Mouse (Mus musculus): Measurements from ENCODE around the gene 2900026A02Rik. TPM values are rescaled to one million over a fixed set of nuclear protein-coding genes. Genes with fewer than 3 reads are reported as not detected.

2900026A02Rik gene
- polyA plus RNA-seq, 1 experiment from 2014 or later: 7.2 TPM

DNA sequence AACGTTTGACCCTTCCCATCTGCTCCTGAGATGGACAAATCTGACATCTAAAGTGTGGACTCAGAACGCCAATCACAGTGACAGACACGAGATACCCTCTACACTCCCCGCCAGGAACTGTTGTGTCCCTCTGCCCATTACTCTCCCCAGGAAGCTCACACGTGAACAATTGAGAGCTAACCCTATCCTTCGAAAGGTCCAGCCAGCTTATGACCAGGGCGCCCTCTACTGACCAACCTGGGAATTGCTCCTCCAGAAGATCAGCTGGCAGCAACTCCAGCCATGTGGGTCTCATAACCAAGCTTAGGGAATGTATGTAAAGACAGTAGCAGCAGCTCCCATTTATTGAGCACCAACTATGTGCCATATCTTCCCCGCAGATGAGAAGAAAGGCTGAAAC, 65.9 kb downstream of the 2900026A02Rik start:
- 2% methylated on average over 8 of the region's 8 CpGs for WGBS
- Histone ChIP-seq H3K9me3 (no peaks in the 10 kb centered on the region), H3K36me3 (no peaks in the 10 kb centered on the region)

DNA sequence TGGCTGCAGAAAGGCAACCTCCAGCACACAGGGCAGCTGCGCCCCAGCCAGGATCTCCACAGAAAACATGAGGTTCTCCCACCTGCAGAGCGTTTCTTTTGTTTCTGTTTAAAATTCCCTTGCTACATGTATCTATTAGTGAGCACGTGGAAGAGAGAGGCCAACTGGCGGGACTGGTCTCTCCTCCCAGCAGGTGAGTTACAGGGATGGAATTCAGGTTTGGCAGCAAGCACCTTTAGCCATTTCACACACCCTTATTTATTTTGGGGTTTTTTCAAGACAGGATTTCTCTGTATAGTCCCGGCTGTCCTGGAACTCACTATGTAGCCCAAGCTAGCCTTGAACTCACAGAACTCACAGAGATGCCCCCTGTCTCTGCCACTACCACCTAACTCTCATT, 66.6 kb downstream of the 2900026A02Rik start:
- Histone ChIP-seq H3K9me3 (no peaks in the 10 kb centered on the region), H3K27me3 (no peaks in the 10 kb centered on the region), H3K4me2 (replicated peaks) (no peak overlapping the region), H3K36me3 (no peaks in the 10 kb centered on the region), H3K9ac (no peak overlapping the region), H3K4me1 (peaks cover 59% of the 10 kb centered on the region), H3K4me3 (no peak overlapping the region), H3K27ac (no peak overlapping the region)
- WGBS: 73% methylated on average over 5 of the region's 5 CpGs
- no peak for ATAC-seq (ENCODE audit: low FRiP score, low read depth)

More for the DNA sequence above, 65.9 kb downstream of the 2900026A02Rik start:
- no peak for ATAC-seq (ENCODE audit: low FRiP score, low read depth)
- Histone ChIP-seq H3K4me3 (no peak overlapping the region), H3K27ac (no peak overlapping the region), H3K27me3 (no peaks in the 10 kb centered on the region), H3K4me1 (peaks cover 59% of the 10 kb centered on the region), H3K4me2 (replicated peaks) (no peak overlapping the region), H3K9ac (no peak overlapping the region)

DNA sequence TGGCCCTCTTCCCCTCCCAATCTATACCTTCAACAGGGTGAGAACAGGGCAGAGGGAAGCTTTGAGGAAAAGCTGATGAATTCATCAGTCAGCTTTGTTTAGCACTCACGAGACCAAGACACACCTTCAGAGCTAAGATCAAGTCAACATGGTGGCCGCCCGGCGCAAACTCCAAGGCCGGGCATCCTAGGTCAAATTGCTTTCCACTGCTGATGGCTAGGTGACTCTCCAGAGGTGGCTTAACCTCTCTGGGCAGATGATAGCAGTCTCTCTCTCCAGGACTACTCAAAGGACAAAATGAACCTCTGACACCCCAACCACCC, 67.6 kb downstream of the 2900026A02Rik start:
- Histone ChIP-seq H3K27ac (peak overlapping the region; percentile 79; the same call in 1 of the 2 replicates), H3K27me3 (no peaks in the 10 kb centered on the region), H3K4me1 (peaks cover 58% of the 10 kb centered on the region), H3K4me2 (replicated peaks) (no peak overlapping the region; the same call in 1 of the 2 replicates), H3K9me3 (no peaks in the 10 kb centered on the region), H3K4me3 (no peak overlapping the region), H3K36me3 (no peaks in the 10 kb centered on the region), H3K9ac (no peak overlapping the region)
- 85% methylated on average over 5 of the region's 5 CpGs for whole genome bisulfite sequencing
- no peak for ATAC-seq (ENCODE audit: low FRiP score, low read depth)

DNA sequence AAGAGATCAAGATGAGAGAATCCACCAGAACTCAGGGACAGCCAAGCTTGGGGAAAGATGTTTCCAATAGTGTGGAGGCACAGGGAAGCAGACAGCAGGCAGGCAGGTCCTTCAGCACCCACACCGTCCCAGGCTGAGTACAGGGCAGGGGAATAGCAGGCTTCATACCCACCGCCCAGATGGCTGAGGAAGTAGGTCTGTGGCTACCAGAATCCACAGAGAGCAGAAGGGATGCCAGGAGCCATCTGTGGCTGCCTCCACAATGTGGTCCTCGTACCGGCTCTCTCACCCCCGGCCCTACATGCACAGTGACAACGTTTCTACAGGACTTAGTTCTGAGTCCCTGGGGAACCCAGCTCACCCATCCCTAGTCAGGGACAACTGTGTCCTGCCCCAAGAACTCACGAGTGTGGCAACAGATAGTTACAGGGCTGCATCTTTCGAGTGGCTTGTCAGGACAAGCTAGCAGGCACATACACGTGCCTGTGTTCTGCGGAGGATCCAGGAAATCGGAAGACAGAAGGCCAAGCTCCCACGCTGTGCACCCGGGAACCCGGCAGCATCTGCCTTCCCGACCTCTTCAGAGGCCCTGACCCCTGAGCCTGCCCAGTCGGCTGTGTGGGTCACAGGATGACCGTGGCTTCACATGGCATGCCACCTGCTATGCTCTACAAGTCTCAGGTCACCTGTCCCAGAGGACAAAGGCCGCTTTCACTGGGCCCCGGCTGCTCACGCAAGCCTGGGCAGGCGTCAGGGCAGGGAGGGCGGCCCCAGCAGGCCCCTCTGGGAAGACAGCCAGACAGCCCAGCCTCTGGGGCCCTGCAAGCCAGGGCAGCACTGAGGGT, 68.2 kb downstream of the 2900026A02Rik start:
- Histone ChIP-seq H3K4me2 (replicated peaks) (no peak overlapping the region; the same call in 1 of the 2 replicates), H3K27ac (peak overlapping the region; percentile 79), H3K4me1 (peaks cover 58% of the 10 kb centered on the region), H3K9ac (no peak overlapping the region), H3K36me3 (no peaks in the 10 kb centered on the region), H3K27me3 (no peaks in the 10 kb centered on the region), H3K9me3 (no peaks in the 10 kb centered on the region), H3K4me3 (no peak overlapping the region)
- no peak for ATAC-seq (ENCODE audit: low FRiP score, low read depth)
- 63% methylated on average over 22 of the region's 22 CpGs for WGBS

DNA sequence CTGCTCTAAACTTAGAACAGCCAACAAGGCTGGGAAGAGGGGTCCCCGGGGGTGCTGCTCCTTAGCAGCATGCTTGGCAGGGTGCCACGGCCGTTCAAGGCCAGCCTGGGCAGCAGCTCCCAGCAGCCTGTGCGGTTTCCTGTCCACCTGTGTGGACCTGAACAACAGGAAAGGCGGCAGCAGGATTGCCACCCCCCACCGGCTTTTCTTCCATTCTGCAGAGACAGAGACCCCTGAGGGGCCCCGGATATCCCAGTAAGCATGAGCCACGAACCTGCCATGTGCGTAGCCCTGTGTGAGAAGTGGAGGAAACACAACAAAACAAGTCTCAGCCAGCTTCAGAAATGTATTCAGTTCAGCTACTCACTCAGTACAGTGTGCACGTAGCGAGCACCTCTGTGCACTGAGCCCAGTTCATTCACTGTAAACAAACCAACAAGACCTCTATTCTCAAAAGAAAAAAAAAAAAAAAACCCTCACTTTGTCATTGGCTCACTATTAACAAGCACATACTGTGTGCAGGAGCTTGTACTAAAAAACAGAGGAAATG, 69.4 kb downstream of the 2900026A02Rik start:
- Histone ChIP-seq H3K36me3 (no peaks in the 10 kb centered on the region), H3K4me1 (peaks cover 56% of the 10 kb centered on the region), H3K4me3 (no peak overlapping the region), H3K9me3 (no peaks in the 10 kb centered on the region), H3K4me2 (replicated peaks) (0 out of 2 replicates have a peak overlapping the region, but pooled peaks have one; percentile 3), H3K9ac (no peak overlapping the region), H3K27me3 (no peaks in the 10 kb centered on the region), H3K27ac (peak overlapping the region; percentile 79)
- no peak; the same call in 1 of the 2 replicates for ATAC-seq (ENCODE audit: low FRiP score, low read depth)
- WGBS: 32% methylated on average over 11 of the region's 11 CpGs

DNA sequence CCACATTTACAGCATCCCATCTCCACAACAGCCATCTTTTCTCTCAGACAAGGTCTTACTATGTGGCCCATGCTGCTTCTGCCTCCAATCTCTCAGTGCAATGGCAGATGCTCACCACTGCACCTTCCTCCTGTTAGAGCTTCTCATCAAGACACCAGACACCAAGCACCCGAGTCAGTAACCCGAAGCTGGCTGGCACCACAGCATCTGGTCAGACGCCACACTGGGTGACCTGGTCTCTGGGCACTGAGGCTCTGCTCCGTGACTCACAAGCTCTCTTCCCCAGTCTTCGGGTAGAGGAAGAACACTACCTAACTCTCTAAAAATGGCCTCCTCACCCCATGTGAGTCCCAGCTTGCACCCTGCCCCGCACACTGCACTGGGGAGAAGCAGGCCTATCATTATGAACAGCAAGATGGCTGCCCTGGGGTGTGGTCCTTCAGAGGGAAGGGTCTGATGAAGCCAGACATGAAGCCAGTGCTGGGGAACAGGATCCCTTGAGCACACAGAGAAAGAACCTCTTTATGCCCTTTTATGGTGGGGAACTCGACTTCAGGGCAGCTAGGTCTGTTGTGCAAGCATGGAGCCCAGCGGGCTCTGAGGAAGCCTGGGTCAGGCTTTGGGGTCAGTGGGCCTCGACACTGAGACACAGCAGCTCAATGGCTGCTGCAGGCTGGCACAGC, 70.0 kb downstream of the 2900026A02Rik start:
- Histone ChIP-seq H3K27ac (peak overlapping the region; percentile 79), H3K4me1 (peaks cover 56% of the 10 kb centered on the region), H3K4me2 (replicated peaks) (0 out of 2 replicates have a peak overlapping the region, but pooled peaks have one; percentile 3), H3K9ac (no peak overlapping the region), H3K27me3 (no peaks in the 10 kb centered on the region), H3K4me3 (no peak overlapping the region), H3K36me3 (no peaks in the 10 kb centered on the region), H3K9me3 (no peaks in the 10 kb centered on the region)
- WGBS: 58% methylated on average over 9 of the region's 9 CpGs
- ATAC-seq (ENCODE audit: low FRiP score, low read depth): no peak

DNA sequence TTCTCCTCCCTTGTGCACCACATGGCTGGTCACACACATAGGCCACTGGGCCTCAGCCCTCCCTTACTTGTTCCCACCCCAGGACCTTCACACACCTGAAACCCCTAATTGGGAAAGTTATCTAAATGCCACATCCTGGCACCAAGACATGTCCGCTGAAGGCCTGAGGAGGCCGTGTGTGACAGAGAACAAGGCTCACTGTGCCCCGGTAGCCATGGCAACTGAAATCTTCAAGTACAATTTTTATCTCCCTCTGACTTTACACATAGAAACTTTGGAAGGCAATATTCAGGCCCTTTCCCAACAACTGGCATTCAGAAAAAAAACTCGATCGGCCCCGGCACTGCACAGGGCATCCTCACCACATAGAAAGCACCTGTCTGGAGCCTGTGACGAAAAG, 72.0 kb downstream of the 2900026A02Rik start:
- Histone ChIP-seq H3K36me3 (no peaks in the 10 kb centered on the region), H3K4me2 (replicated peaks) (no peak overlapping the region), H3K27ac (no peak overlapping the region), H3K9me3 (no peaks in the 10 kb centered on the region), H3K4me1 (peaks cover 53% of the 10 kb centered on the region), H3K4me3 (no peak overlapping the region), H3K9ac (no peak overlapping the region), H3K27me3 (no peaks in the 10 kb centered on the region)
- WGBS: 85% methylated on average over 7 of the region's 7 CpGs
- no peak for ATAC-seq (ENCODE audit: low FRiP score, low read depth)

DNA sequence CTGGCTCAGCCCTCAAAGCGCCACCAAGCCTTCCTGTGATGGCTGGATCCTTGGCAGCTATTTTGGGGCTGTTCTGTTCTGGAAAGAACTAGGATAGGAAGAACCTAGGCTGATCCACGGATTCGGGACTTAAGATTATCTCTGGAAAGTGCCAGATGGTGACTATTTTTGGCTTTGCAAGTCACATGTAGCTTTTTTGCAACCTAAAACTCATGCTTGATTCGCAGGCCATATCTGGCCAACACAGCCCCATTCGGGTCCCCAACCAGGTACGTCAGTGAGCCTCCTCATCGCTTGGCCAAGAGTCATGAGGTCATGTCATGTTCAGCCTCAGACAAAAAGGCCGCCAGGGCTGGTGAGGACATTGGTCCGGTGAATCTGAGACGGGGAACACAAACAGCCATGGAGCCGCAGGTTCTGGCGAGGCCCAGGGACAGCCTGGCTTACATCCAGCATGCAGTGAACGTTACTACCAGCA, 73.0 kb downstream of the 2900026A02Rik start:
- H3K9me3 ChIP-seq: no peaks in the 10 kb centered on the region
- H3K27me3 ChIP-seq: no peaks in the 10 kb centered on the region
- peak overlapping the region; percentile 10; the same call in 1 of the 2 replicates for H3K9ac ChIP-seq
- H3K36me3 ChIP-seq: no peaks in the 10 kb centered on the region
- H3K27ac ChIP-seq: 0 out of 2 replicates have a peak overlapping the region, but pooled peaks have one; percentile 2
- peaks cover 44% of the 10 kb centered on the region for H3K4me1 ChIP-seq
- no peak overlapping the region for H3K4me2 ChIP-seq (replicated peaks)
- no peak for ATAC-seq (ENCODE audit: low FRiP score, low read depth)
- no peak overlapping the region for H3K4me3 ChIP-seq
- 65% methylated on average over 13 of the region's 13 CpGs for WGBS

DNA sequence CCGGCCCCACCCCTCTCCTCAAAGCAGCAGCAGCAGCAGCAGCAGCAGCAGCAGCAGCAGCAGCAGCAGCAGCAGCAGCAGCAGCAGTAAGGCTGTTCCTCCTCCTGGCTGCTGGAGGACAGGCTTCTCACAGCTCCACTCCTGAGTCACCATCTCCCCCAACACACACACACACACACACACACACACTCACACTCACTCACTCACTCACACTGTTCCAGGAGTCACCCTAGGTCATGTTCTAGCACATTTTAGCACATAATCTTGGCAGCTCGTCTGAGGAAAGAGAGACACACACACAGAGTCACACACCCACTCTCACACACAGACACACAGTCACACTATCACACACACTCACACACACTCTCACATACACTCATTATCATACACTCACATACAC, 74.4 kb downstream of the 2900026A02Rik start:
- no peaks in the 10 kb centered on the region for H3K9me3 ChIP-seq
- peaks cover 48% of the 10 kb centered on the region for H3K4me1 ChIP-seq
- H3K27ac ChIP-seq: no peak overlapping the region
- no peak for ATAC-seq (ENCODE audit: low FRiP score, low read depth)
- no peak overlapping the region for H3K4me2 ChIP-seq (replicated peaks)
- H3K36me3 ChIP-seq: no peaks in the 10 kb centered on the region
- H3K27me3 ChIP-seq: no peaks in the 10 kb centered on the region
- WGBS: 69% methylated on average over 2 of the region's 2 CpGs
- no peak overlapping the region for H3K9ac ChIP-seq
- H3K4me3 ChIP-seq: no peak overlapping the region

DNA sequence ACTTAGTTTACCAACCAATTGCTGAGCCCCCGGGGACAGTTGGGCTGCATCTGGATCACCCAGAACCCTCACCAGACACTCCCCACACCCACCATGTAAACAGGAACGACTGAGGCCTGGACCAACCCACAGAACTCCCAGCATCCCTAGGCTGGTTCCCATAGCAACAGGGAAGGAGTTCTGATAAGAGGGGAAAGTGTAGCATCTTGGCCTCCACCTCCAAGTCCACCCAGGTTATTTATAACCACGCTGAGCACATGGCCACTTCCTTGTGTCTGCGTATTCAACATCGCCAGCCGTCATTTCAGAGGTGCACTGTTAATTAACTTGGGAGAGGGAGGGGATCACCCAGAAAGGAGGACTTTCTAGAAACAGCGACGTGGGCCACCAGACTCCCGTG, 75.9 kb downstream of the 2900026A02Rik start:
- Histone ChIP-seq H3K9ac (no peak overlapping the region), H3K27ac (no peak overlapping the region), H3K36me3 (no peaks in the 10 kb centered on the region), H3K27me3 (no peaks in the 10 kb centered on the region), H3K4me2 (replicated peaks) (no peak overlapping the region), H3K4me1 (peaks cover 39% of the 10 kb centered on the region), H3K4me3 (no peak overlapping the region), H3K9me3 (peaks cover 7% of the 10 kb centered on the region)
- whole genome bisulfite sequencing: 53% methylated on average over 9 of the region's 9 CpGs
- ATAC-seq (ENCODE audit: low FRiP score, low read depth): no peak

DNA sequence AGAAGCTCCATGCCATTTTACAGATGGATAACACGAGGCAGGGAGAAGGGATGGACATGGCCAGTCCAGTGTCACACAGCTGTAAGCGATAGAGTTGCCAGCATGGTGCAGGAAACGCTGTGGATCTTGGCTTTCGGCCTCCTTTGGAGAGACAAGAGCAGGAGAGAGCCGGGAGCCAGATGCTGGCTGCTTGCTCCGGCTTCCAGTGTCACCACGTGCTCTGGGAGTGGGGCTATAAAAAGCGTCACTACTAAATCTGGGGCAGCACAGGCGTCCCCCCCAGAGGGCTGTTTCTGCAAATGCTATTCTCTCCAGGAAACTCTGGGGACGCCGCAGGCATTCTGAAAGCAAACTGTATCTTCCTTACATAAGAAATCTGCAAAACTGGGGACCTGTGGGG, 78.5 kb downstream of the 2900026A02Rik start:
- Histone ChIP-seq H3K9ac (no peak overlapping the region), H3K4me2 (replicated peaks) (no peak overlapping the region), H3K27me3 (peaks cover 21% of the 10 kb centered on the region), H3K36me3 (no peaks in the 10 kb centered on the region), H3K9me3 (peaks cover 7% of the 10 kb centered on the region), H3K27ac (peak overlapping the region; percentile 48; the same call in 1 of the 2 replicates), H3K4me3 (no peak overlapping the region), H3K4me1 (peaks cover 41% of the 10 kb centered on the region)
- 16% methylated on average over 11 of the region's 11 CpGs for WGBS
- no peak; the same call in 1 of the 2 replicates for ATAC-seq (ENCODE audit: low FRiP score, low read depth)

DNA sequence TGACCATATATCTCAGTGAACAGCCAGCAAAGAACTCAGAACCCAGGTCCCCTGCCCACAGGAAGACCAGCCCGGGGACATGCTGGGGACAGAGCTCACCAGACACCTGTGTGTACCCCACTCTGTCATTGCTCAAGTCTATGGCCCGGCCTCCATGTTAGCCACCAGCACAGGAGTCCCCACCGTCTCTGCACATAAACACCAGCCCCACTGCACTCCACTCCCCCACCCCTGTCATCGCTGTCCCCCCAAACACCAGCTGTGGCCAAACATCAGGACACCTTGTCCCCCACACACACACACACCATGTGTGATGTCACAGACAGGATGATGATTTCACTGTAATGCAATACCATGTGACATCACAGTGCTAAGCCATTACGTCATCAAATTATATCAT, 79.0 kb downstream of the 2900026A02Rik start:
- ATAC-seq (ENCODE audit: low FRiP score, low read depth): no peak

More for the DNA sequence above, 79.0 kb downstream of the 2900026A02Rik start:
- H3K9me3 ChIP-seq: peaks cover 7% of the 10 kb centered on the region
- 87% methylated on average over 5 of the region's 5 CpGs for WGBS
- peaks cover 26% of the 10 kb centered on the region for H3K27me3 ChIP-seq
- H3K4me2 ChIP-seq (replicated peaks): no peak overlapping the region
- H3K4me3 ChIP-seq: no peak overlapping the region
- no peaks in the 10 kb centered on the region for H3K36me3 ChIP-seq
- H3K27ac ChIP-seq: 0 out of 2 replicates have a peak overlapping the region, but pooled peaks have one; percentile 48
- peaks cover 42% of the 10 kb centered on the region for H3K4me1 ChIP-seq
- no peak overlapping the region for H3K9ac ChIP-seq
